Mouse (Mus musculus) gastrocnemius, adult 2 months (tissue): Measurements from ENCODE around the gene Slc2a13. TPM values are rescaled to one million over a fixed set of nuclear protein-coding genes. Genes with fewer than 3 reads are reported as not detected.
A peak's percentile ranks its signal among the peaks of the same experiment; 100 is the strongest.

Experiments used
- DNase-seq: peaks from one replicate; pipeline ENCODE4 v3.0.0; 2022
- H3K27ac ChIP-seq: fragments of 200-600 bp; 2 replicates; pipeline ENCODE4 v1.8.1; 2022; ENCODE audit warnings: mild to moderate bottlenecking
- H3K4me3 ChIP-seq: fragments of 200-600 bp; 2 replicates; pipeline ENCODE4 v1.8.1; 2022; ENCODE audit warnings: mild to moderate bottlenecking, moderate library complexity
- CTCF ChIP-seq: fragments of 200-600 bp; IDR thresholded peaks from 2 replicates; pipeline ENCODE4 v1.8.1; 2022; ENCODE audit warnings: antibody characterized with exemption, mild to moderate bottlenecking, moderate library complexity
- intact Hi-C: fragments of 180-260 bp; cut with DNase I; formaldehyde crosslinking; loops from one replicate; pipeline ENCODE4 v1.15.1; 2025
- total RNA-seq, 2 experiments: library from RNA; stranded (reverse); gene quantifications; 2 replicates each; pipeline ENCODE4 v1.2.3; 2021

Gene Slc2a13
- total RNA-seq, 2 experiments from 2014 or later = 0.61 to 0.70 TPM

DNA sequence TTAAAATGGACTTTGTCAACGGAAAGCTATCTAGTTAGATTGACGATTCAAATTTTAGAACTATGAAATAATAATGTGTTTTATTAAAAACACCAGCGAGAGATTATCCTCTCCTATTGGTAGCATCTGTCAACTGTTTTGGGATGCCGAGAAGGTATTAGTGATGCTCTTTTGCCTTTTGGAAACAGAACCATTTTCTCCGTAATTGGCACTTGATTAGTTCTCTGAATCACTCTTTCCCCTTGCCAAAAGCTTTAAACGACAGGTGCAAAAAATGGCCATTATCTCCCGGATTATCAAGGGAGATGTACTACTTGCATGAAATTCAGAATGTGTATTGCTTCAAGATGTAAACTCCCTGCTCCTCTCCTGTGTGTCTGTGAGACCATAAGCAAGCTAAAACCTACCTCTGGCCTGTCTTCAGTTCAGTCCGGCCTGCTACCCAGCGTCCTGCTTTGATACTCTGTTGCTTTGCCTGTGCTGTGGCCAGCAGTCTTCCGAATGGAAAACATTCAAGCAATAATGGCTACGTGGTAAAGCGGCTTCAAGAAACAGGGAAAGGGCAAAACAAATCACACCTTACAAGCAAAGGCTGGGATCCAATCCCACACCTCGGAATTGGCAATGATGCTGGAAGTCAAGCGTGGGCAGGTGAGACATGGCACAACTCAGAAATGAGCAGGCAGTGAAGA lies 93.0 kb downstream of the Slc2a13 start:
- no peak for DNase-seq
- no peak overlapping the region for H3K27ac ChIP-seq
- no peak overlapping the region for H3K4me3 ChIP-seq
- intact Hi-C loops = loop anchor here (5.0 kb wide), 1 partner anchor 178 kb away; no protein-coding TSS in a partner anchor
- no peak for TF ChIP-seq CTCF

DNA sequence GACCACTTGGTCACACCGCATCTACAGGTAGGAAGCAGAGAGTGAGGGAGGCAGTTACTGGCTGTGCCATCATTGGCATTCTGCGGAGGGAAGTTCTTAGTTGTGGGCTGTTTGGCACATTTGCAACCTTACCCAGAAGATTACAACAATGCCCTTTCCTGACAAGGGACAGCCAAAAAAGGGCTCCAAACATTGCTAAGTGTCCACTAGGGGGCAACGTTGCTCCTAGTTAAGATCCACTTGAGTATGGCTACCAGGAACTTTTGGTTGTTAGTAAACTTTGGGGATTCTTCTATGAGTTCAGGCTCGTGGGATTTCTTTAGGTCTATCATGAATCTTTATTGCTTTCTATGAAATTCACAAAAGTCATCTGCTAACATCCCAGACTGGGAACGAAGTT lies 95.3 kb downstream of the Slc2a13 start:
- intact Hi-C loops = loop anchor here (1.0 to 5.0 kb wide), 2 partner anchors 97 to 175 kb away; no protein-coding TSS in a partner anchor
- TF ChIP-seq CTCF = peak; percentile 78
- H3K4me3 ChIP-seq = no peak overlapping the region
- peak; percentile 55 for DNase-seq
- H3K27ac ChIP-seq = no peak overlapping the region

- intact Hi-C loops = no loop called here
- Histone ChIP-seq H3K27ac (no peak overlapping the region), H3K4me3 (no peak overlapping the region)
- no peak for TF ChIP-seq CTCF
- no peak for DNase-seq
Measured at GRCm38 (mm10) chr15:91473690-91474409, 99.2 kb downstream of the Slc2a13 start.

DNA sequence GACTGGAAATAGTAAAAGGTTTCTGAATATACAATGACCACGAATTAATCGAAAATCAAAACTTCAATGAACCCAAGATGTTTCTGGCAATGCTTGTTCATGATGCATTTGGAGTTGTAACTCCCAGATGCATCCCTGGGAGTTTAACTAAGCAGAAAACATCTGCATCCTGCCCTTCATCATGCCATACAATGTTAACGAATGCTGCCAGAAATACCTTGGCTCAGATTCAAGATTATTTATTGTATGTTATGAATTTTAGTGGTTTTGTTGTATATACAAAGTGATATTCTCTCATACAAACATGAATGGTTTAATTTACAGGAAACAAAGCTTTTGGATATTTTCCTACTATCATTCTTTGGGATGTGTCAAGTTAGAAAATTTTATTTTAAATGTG lies 107.7 kb downstream of the Slc2a13 start:
- no peak for TF ChIP-seq CTCF
- intact Hi-C loops = no loop called here
- DNase-seq = no peak
- Histone ChIP-seq H3K27ac (no peak overlapping the region), H3K4me3 (no peak overlapping the region)

GRCm38 (mm10) chr15:91463857-91464435 lies 109.1 kb downstream of the Slc2a13 start:
- intact Hi-C loops = no loop called here
- TF ChIP-seq CTCF = no peak
- H3K27ac ChIP-seq = no peak overlapping the region

DNA sequence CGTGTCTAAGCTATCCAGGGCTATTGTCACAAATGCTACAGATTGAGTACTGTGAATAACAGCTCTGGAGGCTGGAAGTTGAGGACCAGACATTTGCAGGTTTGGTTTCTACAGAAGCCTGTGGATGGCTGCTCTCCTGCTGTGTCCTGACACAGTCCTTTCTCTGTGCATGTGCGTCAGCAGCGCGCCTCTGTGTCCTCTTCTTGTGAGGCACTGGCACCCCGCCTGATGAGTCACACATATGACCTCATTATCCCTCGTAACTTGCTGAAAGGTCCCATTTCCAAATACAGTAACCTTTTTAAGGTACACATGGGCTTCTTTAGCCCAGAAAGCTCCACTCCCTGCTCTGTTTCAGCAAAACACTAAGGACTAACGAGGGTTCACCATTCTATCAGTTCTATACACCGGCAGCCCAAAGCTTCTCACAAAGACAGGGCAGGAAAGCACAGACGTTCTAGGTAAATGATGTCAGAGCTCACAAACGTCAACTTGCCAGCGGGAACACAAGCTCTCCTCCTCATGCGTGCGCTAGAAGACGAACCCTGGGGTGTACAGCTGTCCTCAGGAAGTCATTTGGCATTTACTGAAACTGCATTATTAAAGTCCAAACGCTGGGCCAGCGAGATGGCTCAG lies 109.9 kb downstream of the Slc2a13 start:
- peak; percentile 46 for DNase-seq
- Histone ChIP-seq H3K27ac (no peak overlapping the region), H3K4me3 (no peak overlapping the region)
- intact Hi-C loops = no loop called here
- TF ChIP-seq CTCF = no peak

More at GRCm38 (mm10) chr15:91463857-91464435, 109.1 kb downstream of the Slc2a13 start:
- no peak overlapping the region for H3K4me3 ChIP-seq
- no peak for DNase-seq

GRCm38 (mm10) chr15:91461940-91462339 lies 111.1 kb downstream of the Slc2a13 start:
- no peak for TF ChIP-seq CTCF
- DNase-seq = no peak
- Histone ChIP-seq H3K4me3 (no peak overlapping the region), H3K27ac (no peak overlapping the region)
- intact Hi-C loops = no loop called here

- TF ChIP-seq CTCF = no peak
- intact Hi-C loops = no loop called here
- Histone ChIP-seq H3K4me3 (no peak overlapping the region), H3K27ac (no peak overlapping the region)
- no peak for DNase-seq
Measured at GRCm38 (mm10) chr15:91457202-91457601, 115.9 kb downstream of the Slc2a13 start.

- no peak overlapping the region for H3K27ac ChIP-seq
- TF ChIP-seq CTCF = no peak
- H3K4me3 ChIP-seq = no peak overlapping the region
- intact Hi-C loops = no loop called here
- DNase-seq = no peak
Measured at GRCm38 (mm10) chr15:91445399-91445798, 127.7 kb downstream of the Slc2a13 start.

GRCm38 (mm10) chr15:91443449-91443848 lies 129.6 kb downstream of the Slc2a13 start:
- Histone ChIP-seq H3K4me3 (no peak overlapping the region), H3K27ac (no peak overlapping the region)
- intact Hi-C loops = no loop called here
- no peak for DNase-seq
- TF ChIP-seq CTCF = no peak

- intact Hi-C loops = no loop called here
- DNase-seq = no peak
- TF ChIP-seq CTCF = no peak
Measured at GRCm38 (mm10) chr15:91439883-91440282, 133.2 kb downstream of the Slc2a13 start.

DNA sequence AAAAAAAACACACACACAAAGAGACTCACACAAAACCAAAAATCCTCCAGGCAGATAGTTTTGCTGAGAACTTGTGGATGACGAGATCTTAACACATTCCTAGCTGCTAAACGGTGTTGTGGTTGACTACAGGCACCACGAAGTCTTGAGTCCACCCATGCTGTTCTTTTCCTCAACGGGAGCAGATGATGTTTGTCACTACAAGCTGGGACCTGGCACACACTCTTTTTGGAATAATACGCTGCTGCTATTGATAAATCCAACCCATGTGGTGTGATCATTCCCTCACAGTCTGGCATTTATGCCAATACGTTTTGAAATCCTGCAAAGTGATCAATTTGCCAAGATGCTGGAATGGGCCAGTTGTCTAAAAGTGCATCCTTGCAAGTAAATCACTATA lies 147.6 kb downstream of the Slc2a13 start:
- Histone ChIP-seq H3K4me3 (no peak overlapping the region), H3K27ac (no peak overlapping the region)
- intact Hi-C loops = no loop called here
- no peak for DNase-seq
- no peak for TF ChIP-seq CTCF

More at GRCm38 (mm10) chr15:91439883-91440282, 133.2 kb downstream of the Slc2a13 start:
- Histone ChIP-seq H3K4me3 (no peak overlapping the region), H3K27ac (no peak overlapping the region)

- Histone ChIP-seq H3K27ac (no peak overlapping the region), H3K4me3 (no peak overlapping the region)
- no peak for DNase-seq
- TF ChIP-seq CTCF = no peak
- intact Hi-C loops = no loop called here
Measured at GRCm38 (mm10) chr15:91406979-91407378, 166.1 kb downstream of the Slc2a13 start.
